15 mouse cellular contexts compared by ENCODE assay signal in genomic region chr13:97899604-97900379, GRCm38 (mm10).
DNase-seq lines count a peak whose midpoint lies in the region; ATAC-seq and TF ChIP-seq lines count a peak whose summit lies in the region.
"Had no signal": no experiment of that assay in that cellular context is flagged by ENCODE, and none has a peak within 500 bp of the region (broad histone marks: within the 10 kb centered on the region; RNA-seq: fewer than 3 reads in every experiment).

No protein-coding gene starts in this region.

- no peak overlapping the region for H3K9ac ChIP-seq in midbrain, embryonic 12.5 days (replicated peaks)
- no peak overlapping the region for H3K9ac ChIP-seq in midbrain, embryonic 11.5 days (ENCODE audit: low read length)
- H3K9ac ChIP-seq in forebrain, embryonic 13.5 days: no peak overlapping the region
- H3K9ac ChIP-seq in hindbrain, embryonic 16.5 days (ENCODE audit: low read depth, low read length): no peak overlapping the region
- H3K9ac ChIP-seq in liver, embryonic 12.5 days: no peak overlapping the region
- H3K9ac ChIP-seq: lung, embryonic 14.5 days had no signal

- peak overlapping the region; percentile 63 for H3K27ac ChIP-seq in midbrain, embryonic 12.5 days (replicated peaks)
- no peak overlapping the region for H3K27ac ChIP-seq in midbrain, embryonic 11.5 days (ENCODE audit: low read depth, low read length)
- peak overlapping the region; percentile 76 for H3K27ac ChIP-seq in forebrain, embryonic 13.5 days
- H3K27ac ChIP-seq in hindbrain, embryonic 16.5 days (ENCODE audit: low read depth, low read length): peak overlapping the region; percentile 74
- H3K27ac ChIP-seq in olfactory bulb, adult 2 months (ENCODE audit: insufficient read depth, low read depth, low read length): peak overlapping the region; percentile 59
- H3K27ac ChIP-seq in kidney, adult 2 months (ENCODE audit: insufficient read depth, low read depth, low read length): no peak overlapping the region
- H3K27ac ChIP-seq in liver, embryonic 12.5 days: no peak overlapping the region
- H3K27ac ChIP-seq: heart, embryonic 10.5 days had no signal

- no peak for TF ChIP-seq CTCF in olfactory bulb, adult 2 months (IDR thresholded peaks at IDR 0.05; ENCODE audit: insufficient read depth, low read depth, low read length)
- TF ChIP-seq CTCF in kidney, adult 2 months (conservative IDR thresholded peaks at IDR 0.05; ENCODE audit: insufficient read depth, insufficient read length, low read depth, low read length): no peak

- H3K4me2 ChIP-seq in midbrain, embryonic 12.5 days (replicated peaks): no peak overlapping the region
- no peak overlapping the region for H3K4me2 ChIP-seq in midbrain, embryonic 11.5 days
- H3K4me2 ChIP-seq in forebrain, embryonic 13.5 days: no peak overlapping the region
- peak overlapping the region; percentile 14 for H3K4me2 ChIP-seq in hindbrain, embryonic 16.5 days (ENCODE audit: low read length)
- H3K4me2 ChIP-seq in liver, embryonic 12.5 days: no peak overlapping the region
- H3K4me2 ChIP-seq: lung, embryonic 14.5 days had no signal

- 79% methylated on average over 14 of the region's 14 CpGs for WGBS in midbrain, embryonic 12.5 days
- WGBS in midbrain, embryonic 11.5 days: 84% methylated on average over 14 of the region's 14 CpGs
- 58% methylated on average over 14 of the region's 14 CpGs for WGBS in forebrain, embryonic 13.5 days
- 30% methylated on average over 14 of the region's 14 CpGs for WGBS in hindbrain, embryonic 16.5 days
- 59% methylated on average over 14 of the region's 14 CpGs for WGBS in olfactory bulb, adult 2 months
- 90% methylated on average over 14 of the region's 14 CpGs for WGBS in kidney, adult 2 months
- WGBS in liver, embryonic 12.5 days (ENCODE audit: insufficient replicate concordance): 72% methylated on average over 14 of the region's 14 CpGs

- H3K9me3 ChIP-seq in midbrain, embryonic 12.5 days: no peaks in the 10 kb centered on the region
- no peaks in the 10 kb centered on the region for H3K9me3 ChIP-seq in midbrain, embryonic 11.5 days (ENCODE audit: control insufficient read depth, low read length)
- H3K9me3 ChIP-seq in forebrain, embryonic 13.5 days (replicated peaks): no peaks in the 10 kb centered on the region
- H3K9me3 ChIP-seq in hindbrain, embryonic 16.5 days (ENCODE audit: control insufficient read depth, low read length): no peaks in the 10 kb centered on the region
- H3K9me3 ChIP-seq in liver, embryonic 12.5 days (replicated peaks): no peaks in the 10 kb centered on the region
- H3K9me3 ChIP-seq: heart, embryonic 10.5 days had no signal

- no peak for TF ChIP-seq POLR2A in olfactory bulb, adult 2 months (IDR thresholded peaks at IDR 0.05; ENCODE audit: insufficient read depth, low read depth, low read length)
- no peak for TF ChIP-seq POLR2A in kidney, adult 2 months (IDR thresholded peaks at IDR 0.05; ENCODE audit: low read depth, low read length)

- peaks cover 19% of the 10 kb centered on the region for H3K4me1 ChIP-seq in midbrain, embryonic 12.5 days
- H3K4me1 ChIP-seq in midbrain, embryonic 11.5 days (ENCODE audit: control insufficient read depth, insufficient read depth, low read length): peaks cover 6% of the 10 kb centered on the region
- H3K4me1 ChIP-seq in forebrain, embryonic 13.5 days: peaks cover 20% of the 10 kb centered on the region
- H3K4me1 ChIP-seq in hindbrain, embryonic 16.5 days (ENCODE audit: control insufficient read depth, insufficient read depth, low read depth, low read length): peaks cover 14% of the 10 kb centered on the region
- H3K4me1 ChIP-seq in olfactory bulb, adult 2 months (ENCODE audit: control insufficient read depth, insufficient read depth, low read length): peaks cover 6% of the 10 kb centered on the region
- H3K4me1 ChIP-seq in kidney, adult 2 months (ENCODE audit: control insufficient read depth, insufficient read depth, low read length): peaks cover under 1% of the 10 kb centered on the region; the same call in 1 of the 2 replicates
- no peaks in the 10 kb centered on the region for H3K4me1 ChIP-seq in liver, embryonic 12.5 days
- H3K4me1 ChIP-seq: heart, embryonic 10.5 days had no signal

- no peaks in the 10 kb centered on the region for H3K36me3 ChIP-seq in midbrain, embryonic 12.5 days
- H3K36me3 ChIP-seq in midbrain, embryonic 11.5 days (ENCODE audit: control insufficient read depth, insufficient read depth, low read length): no peaks in the 10 kb centered on the region
- no peaks in the 10 kb centered on the region for H3K36me3 ChIP-seq in forebrain, embryonic 13.5 days (ENCODE audit: poor library complexity, severe bottlenecking)
- no peaks in the 10 kb centered on the region for H3K36me3 ChIP-seq in hindbrain, embryonic 16.5 days (ENCODE audit: control insufficient read depth, insufficient read depth, low read length)
- peaks cover 1% of the 10 kb centered on the region; the same call in 1 of the 2 replicates for H3K36me3 ChIP-seq in kidney, adult 2 months (ENCODE audit: control insufficient read depth, insufficient read depth, low read length)
- no peaks in the 10 kb centered on the region for H3K36me3 ChIP-seq in liver, embryonic 12.5 days
- H3K36me3 ChIP-seq: heart, embryonic 10.5 days had no signal

- no peaks in the 10 kb centered on the region for H3K27me3 ChIP-seq in midbrain, embryonic 12.5 days
- no peaks in the 10 kb centered on the region for H3K27me3 ChIP-seq in midbrain, embryonic 11.5 days (ENCODE audit: control insufficient read depth, insufficient read depth, low read length)
- no peaks in the 10 kb centered on the region for H3K27me3 ChIP-seq in forebrain, embryonic 13.5 days
- no peaks in the 10 kb centered on the region for H3K27me3 ChIP-seq in hindbrain, embryonic 16.5 days (replicated peaks; ENCODE audit: control insufficient read depth, insufficient read depth, low read length)
- H3K27me3 ChIP-seq in kidney, adult 2 months (replicated peaks; ENCODE audit: control insufficient read depth, insufficient read depth, low read length): no peaks in the 10 kb centered on the region
- H3K27me3 ChIP-seq in liver, embryonic 12.5 days (replicated peaks): no peaks in the 10 kb centered on the region

- H3K4me3 ChIP-seq in midbrain, embryonic 12.5 days: no peak overlapping the region
- H3K4me3 ChIP-seq in midbrain, embryonic 11.5 days (ENCODE audit: low read depth, low read length): no peak overlapping the region
- no peak overlapping the region for H3K4me3 ChIP-seq in forebrain, embryonic 13.5 days
- no peak overlapping the region for H3K4me3 ChIP-seq in hindbrain, embryonic 16.5 days (ENCODE audit: low read length)
- no peak overlapping the region for H3K4me3 ChIP-seq in olfactory bulb, adult 2 months (ENCODE audit: insufficient read depth, low read depth, low read length)
- H3K4me3 ChIP-seq in kidney, adult 2 months (ENCODE audit: insufficient read depth, low read depth, low read length): no peak overlapping the region
- no peak overlapping the region for H3K4me3 ChIP-seq in liver, embryonic 12.5 days
- H3K4me3 ChIP-seq: heart, embryonic 10.5 days had no signal

- DNase-seq in midbrain, embryonic 11.5 days (ENCODE audit: low spot score, missing footprints): no peak
- DNase-seq in kidney, adult 2 months: no peak
- DNase-seq: cerebellum, adult 11 months; heart, postnatal 4 days; kidney, adult 18-20 months; liver had no signal

- no peak for ATAC-seq in midbrain, embryonic 12.5 days (ENCODE audit: low FRiP score, low read depth)
- ATAC-seq in midbrain, embryonic 11.5 days (ENCODE audit: low FRiP score): no peak
- ATAC-seq in forebrain, embryonic 13.5 days: peak; percentile 57
- peak; percentile 70 for ATAC-seq in hindbrain, embryonic 16.5 days
- no peak for ATAC-seq in liver, embryonic 12.5 days
- ATAC-seq: activated CD4-positive, CD25-positive, alpha-beta regulatory T cell, adult 4 months; CD4-positive, CD25-positive, alpha-beta regulatory T cell, adult 4 months had no signal

Comparison
In these comparisons a context has a peak if more than half of its experiments do, and no peak if none do; other contexts are left out.
1. H3K27ac ChIP-seq: peak in midbrain, embryonic 12.5 days (single experiment), forebrain, embryonic 13.5 days (single experiment), hindbrain, embryonic 16.5 days (single experiment) and olfactory bulb, adult 2 months (single experiment); none in midbrain, embryonic 11.5 days (single experiment), kidney, adult 2 months (single experiment) and liver, embryonic 12.5 days (single experiment).
2. ATAC-seq: peak in forebrain, embryonic 13.5 days (single experiment) and hindbrain, embryonic 16.5 days (single experiment); none in midbrain, embryonic 12.5 days (single experiment), midbrain, embryonic 11.5 days (single experiment) and liver, embryonic 12.5 days (single experiment).